Mouse (Mus musculus): Measurements from ENCODE around the gene Mogat2. TPM values are rescaled to one million over a fixed set of nuclear protein-coding genes. Genes with fewer than 3 reads are reported as not detected.

The Mogat2 gene
- polyA plus RNA-seq, 1 experiment from 2014 or later: 33.9 TPM

DNA sequence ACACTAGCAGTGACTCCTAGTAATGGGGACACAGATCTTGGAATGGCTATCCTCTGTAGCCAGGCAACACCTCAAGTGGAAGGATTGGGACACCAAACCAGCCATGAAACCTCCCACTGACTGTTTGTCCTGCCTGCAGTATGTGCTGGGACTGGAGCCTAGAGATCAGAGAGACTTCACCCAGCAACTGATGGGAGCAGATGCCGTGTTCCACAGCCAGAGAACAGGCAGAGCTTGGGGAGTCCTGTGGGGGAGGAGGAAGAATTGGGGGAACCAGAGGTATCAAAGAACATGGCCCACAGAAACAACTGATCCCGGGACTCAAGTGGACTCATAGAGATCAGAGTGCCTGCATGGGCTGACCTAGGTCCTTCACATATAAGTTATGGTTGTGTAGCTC is 24.7 kb downstream of the Mogat2 start:
- H3K4me2 ChIP-seq: no peak overlapping the region
- H3K9ac ChIP-seq: no peak overlapping the region
- H3K4me1 ChIP-seq: peaks cover 26% of the 10 kb centered on the region
- H3K4me3 ChIP-seq: no peak overlapping the region
- 65% methylated on average over 2 of the region's 2 CpGs for WGBS (ENCODE audit: insufficient replicate concordance)
- no peaks in the 10 kb centered on the region; the same call in 1 of the 2 replicates for H3K27me3 ChIP-seq (replicated peaks)
- no peak for ATAC-seq
- H3K27ac ChIP-seq: no peak overlapping the region
- no peaks in the 10 kb centered on the region for H3K9me3 ChIP-seq (replicated peaks)
- no peaks in the 10 kb centered on the region for H3K36me3 ChIP-seq

DNA sequence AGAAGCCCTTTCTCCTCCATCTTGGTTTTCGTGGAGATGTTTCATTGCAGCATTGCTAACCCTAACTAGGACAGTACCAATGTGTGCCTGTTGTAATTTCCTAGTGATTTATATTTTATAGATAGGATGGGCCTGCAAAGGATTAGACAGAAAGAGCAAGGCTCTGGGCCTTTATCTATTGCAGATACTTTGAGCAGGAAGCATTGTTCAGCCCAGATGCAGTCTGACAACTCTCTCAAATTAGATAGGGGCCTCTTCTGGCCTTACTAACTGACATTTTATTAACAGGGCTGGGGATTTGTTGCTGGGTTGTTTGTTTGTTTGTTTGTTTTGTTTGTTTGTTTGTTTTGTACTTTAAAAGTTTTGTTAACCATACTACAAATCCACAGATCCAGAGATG is 25.4 kb downstream of the Mogat2 start:
- Histone ChIP-seq H3K4me1 (peaks cover 26% of the 10 kb centered on the region), H3K4me2 (no peak overlapping the region), H3K36me3 (no peaks in the 10 kb centered on the region), H3K27me3 (replicated peaks) (no peaks in the 10 kb centered on the region; the same call in 1 of the 2 replicates), H3K27ac (no peak overlapping the region), H3K4me3 (no peak overlapping the region), H3K9ac (no peak overlapping the region), H3K9me3 (replicated peaks) (no peaks in the 10 kb centered on the region)
- 52% methylated on average over 1 of the region's 1 CpGs for WGBS (ENCODE audit: insufficient replicate concordance)
- no peak for ATAC-seq

DNA sequence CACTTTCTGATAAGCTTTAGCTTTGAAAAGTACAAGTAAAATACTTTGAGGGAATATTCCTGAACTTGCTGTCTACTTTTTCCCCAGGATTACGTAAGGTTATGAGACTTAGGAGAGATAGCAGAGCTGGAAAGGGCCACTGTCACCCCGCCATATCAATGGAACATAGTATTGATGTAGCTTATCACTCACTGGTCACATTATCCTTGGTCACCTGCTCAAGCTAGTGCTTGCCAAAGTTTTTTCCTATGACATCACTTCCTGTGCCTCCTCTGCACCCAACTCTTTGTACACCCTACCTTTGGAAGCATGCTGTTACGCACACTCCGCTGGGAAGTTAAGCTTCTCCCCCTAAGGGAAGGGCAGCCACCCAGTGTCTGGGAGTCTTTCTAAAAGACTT is 29.7 kb downstream of the Mogat2 start:
- Histone ChIP-seq H3K9ac (no peak overlapping the region), H3K9me3 (replicated peaks) (no peaks in the 10 kb centered on the region), H3K4me3 (no peak overlapping the region), H3K27me3 (replicated peaks) (no peaks in the 10 kb centered on the region), H3K4me2 (no peak overlapping the region), H3K4me1 (peaks cover 9% of the 10 kb centered on the region; the same call in 1 of the 2 replicates), H3K27ac (no peak overlapping the region), H3K36me3 (no peaks in the 10 kb centered on the region)
- 72% methylated on average over 4 of the region's 4 CpGs for WGBS (ENCODE audit: insufficient replicate concordance)
- no peak for ATAC-seq

DNA sequence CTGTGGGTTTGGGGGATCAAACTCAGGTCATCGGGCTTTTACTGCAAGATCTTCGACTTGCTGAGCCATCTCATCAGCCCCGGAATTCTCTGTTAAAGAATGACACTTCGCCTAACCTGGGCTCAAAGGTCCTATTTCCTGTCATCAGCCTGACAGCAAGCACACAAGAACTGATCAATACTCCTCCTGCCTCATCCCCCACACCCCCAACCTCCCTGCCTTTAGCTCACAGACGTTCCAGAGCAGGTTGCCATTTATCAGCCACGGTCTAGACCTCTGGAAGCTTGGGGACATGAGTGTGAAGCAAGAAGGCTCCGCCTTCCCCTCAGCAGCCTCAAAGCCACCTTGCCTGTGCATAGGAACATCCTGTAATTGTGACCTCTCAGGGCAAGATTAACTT is 32.1 kb downstream of the Mogat2 start:
- H3K27me3 ChIP-seq (replicated peaks): no peaks in the 10 kb centered on the region
- ATAC-seq: 0 out of 2 replicates have a peak, but pooled peaks have one; percentile 24
- no peaks in the 10 kb centered on the region for H3K9me3 ChIP-seq (replicated peaks)
- no peaks in the 10 kb centered on the region for H3K4me1 ChIP-seq
- no peak overlapping the region for H3K9ac ChIP-seq
- no peaks in the 10 kb centered on the region for H3K36me3 ChIP-seq
- no peak overlapping the region for H3K4me2 ChIP-seq
- 59% methylated on average over 7 of the region's 7 CpGs for WGBS (ENCODE audit: insufficient replicate concordance)
- no peak overlapping the region for H3K4me3 ChIP-seq
- no peak overlapping the region for H3K27ac ChIP-seq

DNA sequence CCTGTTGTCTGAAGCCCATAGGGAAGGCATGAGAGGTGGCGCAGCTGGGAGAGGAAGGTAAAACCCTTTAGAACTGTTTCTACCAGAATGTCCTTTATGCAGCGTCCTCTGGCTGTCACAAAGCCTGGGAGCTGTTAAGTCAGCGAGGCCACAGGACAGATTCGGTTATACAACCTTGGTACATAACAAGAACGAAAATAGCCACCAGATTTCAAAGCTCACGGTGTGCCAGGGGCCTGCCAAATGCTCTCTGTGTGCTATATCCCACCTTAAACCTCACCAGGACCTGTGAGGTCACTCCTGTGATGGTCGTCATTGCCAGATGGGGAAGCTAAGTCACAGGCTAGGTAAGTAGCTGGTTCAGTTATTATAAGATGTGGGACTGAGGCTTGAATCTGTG is 36.3 kb downstream of the Mogat2 start:
- Histone ChIP-seq H3K27ac (no peak overlapping the region), H3K4me3 (no peak overlapping the region), H3K27me3 (replicated peaks) (no peaks in the 10 kb centered on the region), H3K9ac (no peak overlapping the region), H3K9me3 (replicated peaks) (no peaks in the 10 kb centered on the region), H3K36me3 (no peaks in the 10 kb centered on the region), H3K4me1 (0 out of 2 replicates have a peak, but pooled peaks cover 4% of the 10 kb centered on the region), H3K4me2 (no peak overlapping the region)
- no peak for ATAC-seq
- WGBS (ENCODE audit: insufficient replicate concordance): 58% methylated on average over 7 of the region's 7 CpGs

DNA sequence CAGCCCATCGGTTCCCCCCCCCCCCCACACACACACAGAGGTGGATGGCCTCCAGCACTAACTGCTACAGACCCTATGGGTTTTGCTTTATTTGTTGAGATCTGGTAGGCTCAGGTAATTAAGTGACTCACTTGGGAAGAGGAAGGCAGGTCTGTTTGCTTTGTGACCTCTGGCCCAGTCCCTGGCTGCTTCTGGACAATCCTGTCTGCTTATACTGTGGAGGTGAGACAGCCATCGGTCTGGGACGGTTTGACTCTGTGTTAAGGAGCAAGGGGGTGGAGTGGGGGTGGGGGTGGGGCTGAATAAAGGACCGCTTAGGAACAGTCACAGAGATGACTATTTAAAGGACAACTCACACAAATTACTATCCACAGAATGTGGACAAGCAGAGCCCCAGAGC is 38.1 kb downstream of the Mogat2 start:
- Histone ChIP-seq H3K4me2 (no peak overlapping the region), H3K9me3 (replicated peaks) (no peaks in the 10 kb centered on the region), H3K36me3 (no peaks in the 10 kb centered on the region), H3K9ac (no peak overlapping the region), H3K4me1 (0 out of 2 replicates have a peak, but pooled peaks cover 4% of the 10 kb centered on the region), H3K27me3 (replicated peaks) (no peaks in the 10 kb centered on the region), H3K4me3 (no peak overlapping the region), H3K27ac (no peak overlapping the region)
- ATAC-seq: no peak
- 39% methylated on average over 4 of the region's 4 CpGs for WGBS (ENCODE audit: insufficient replicate concordance)

DNA sequence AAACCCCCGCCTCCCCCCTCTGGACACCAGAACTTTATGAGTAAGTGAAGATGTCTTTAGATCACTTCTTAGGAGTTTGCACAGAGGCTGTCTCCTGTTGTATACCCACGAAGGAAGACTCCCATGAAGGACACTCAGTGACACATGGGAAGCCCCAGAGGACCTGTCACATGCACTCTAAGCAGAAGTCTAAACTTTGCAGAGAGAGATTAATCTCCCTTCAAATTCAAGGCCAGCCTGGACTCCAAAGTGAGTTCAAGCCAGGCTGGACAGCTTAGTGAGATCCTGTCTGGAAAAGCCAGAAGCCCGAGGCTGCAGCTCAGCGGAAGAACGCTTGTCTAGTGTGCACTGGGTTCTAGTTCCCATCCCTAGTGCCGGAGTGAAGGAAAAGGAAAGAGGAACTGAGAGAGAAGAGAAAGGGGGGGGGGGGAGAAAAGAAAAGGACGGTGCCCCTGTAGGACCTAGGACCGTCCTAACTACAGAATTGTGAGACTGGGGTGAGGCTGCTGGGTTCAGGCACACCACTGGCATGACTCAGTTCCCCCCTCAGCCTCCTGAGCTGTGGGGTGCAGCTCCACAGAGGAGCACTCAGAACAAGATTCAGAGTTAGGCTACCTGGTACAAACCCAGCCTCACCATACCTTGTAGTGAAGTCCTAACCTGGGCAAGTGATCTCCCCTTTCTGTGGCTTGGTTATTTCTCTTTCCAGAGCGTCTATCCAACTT is 38.8 kb downstream of the Mogat2 start:
- Histone ChIP-seq H3K36me3 (no peaks in the 10 kb centered on the region), H3K27ac (no peak overlapping the region), H3K9me3 (replicated peaks) (no peaks in the 10 kb centered on the region), H3K9ac (no peak overlapping the region), H3K4me3 (no peak overlapping the region), H3K4me2 (no peak overlapping the region), H3K4me1 (0 out of 2 replicates have a peak, but pooled peaks cover 4% of the 10 kb centered on the region), H3K27me3 (replicated peaks) (no peaks in the 10 kb centered on the region)
- no peak for ATAC-seq
- WGBS (ENCODE audit: insufficient replicate concordance): 62% methylated on average over 9 of the region's 9 CpGs

DNA sequence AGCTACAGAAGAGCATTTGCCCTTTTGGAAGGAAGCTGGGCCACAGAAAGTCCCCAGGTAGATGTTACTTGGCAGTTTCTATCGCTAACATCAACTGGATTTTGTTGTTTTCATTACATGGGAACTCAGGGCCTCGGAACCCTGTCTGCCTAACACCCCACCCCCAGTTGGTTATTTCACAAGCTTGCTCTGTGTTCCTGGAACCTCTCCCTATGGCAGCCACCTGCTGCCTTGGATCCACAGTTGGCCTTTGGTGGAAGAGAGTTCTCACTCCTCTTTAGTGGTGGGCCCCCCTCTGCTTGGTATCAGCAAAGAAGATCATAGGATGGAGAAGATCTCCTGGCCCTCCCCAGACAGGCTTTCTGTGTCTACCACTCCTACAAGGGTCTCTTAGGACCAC is 39.6 kb downstream of the Mogat2 start:
- H3K4me2 ChIP-seq: no peak overlapping the region
- H3K4me3 ChIP-seq: no peak overlapping the region
- 0 out of 2 replicates have a peak, but pooled peaks cover 4% of the 10 kb centered on the region for H3K4me1 ChIP-seq
- 71% methylated on average over 2 of the region's 2 CpGs for WGBS (ENCODE audit: insufficient replicate concordance)
- H3K9ac ChIP-seq: no peak overlapping the region
- H3K9me3 ChIP-seq (replicated peaks): no peaks in the 10 kb centered on the region
- no peaks in the 10 kb centered on the region for H3K27me3 ChIP-seq (replicated peaks)
- ATAC-seq: no peak
- no peak overlapping the region for H3K27ac ChIP-seq
- H3K36me3 ChIP-seq: no peaks in the 10 kb centered on the region

DNA sequence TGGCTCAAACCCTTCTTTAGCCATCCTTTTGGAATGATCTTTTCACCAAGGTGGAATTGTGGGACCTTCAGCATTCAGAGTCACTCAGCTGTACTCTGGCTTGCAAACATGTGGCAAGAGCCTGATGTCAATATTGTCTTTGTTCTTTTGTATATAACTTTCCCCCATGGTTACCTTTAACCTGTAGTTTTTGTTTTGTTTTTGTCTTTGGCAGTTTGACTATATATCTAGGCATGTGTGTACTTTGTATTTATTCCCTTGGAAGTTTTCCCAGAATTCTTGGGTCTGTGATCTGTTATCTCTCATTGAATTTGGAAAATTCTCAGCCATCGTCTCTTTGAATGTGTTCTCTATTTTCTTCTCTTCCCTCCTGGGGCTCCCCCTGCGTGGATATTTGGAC is 43.9 kb downstream of the Mogat2 start:
- no peak overlapping the region for H3K9ac ChIP-seq
- no peaks in the 10 kb centered on the region for H3K9me3 ChIP-seq (replicated peaks)
- 48% methylated on average over 2 of the region's 2 CpGs for WGBS (ENCODE audit: insufficient replicate concordance)
- H3K27ac ChIP-seq: no peak overlapping the region
- H3K4me1 ChIP-seq: 0 out of 2 replicates have a peak, but pooled peaks cover 3% of the 10 kb centered on the region
- no peak for ATAC-seq
- H3K27me3 ChIP-seq (replicated peaks): no peaks in the 10 kb centered on the region
- no peak overlapping the region for H3K4me3 ChIP-seq
- H3K36me3 ChIP-seq: no peaks in the 10 kb centered on the region
- no peak overlapping the region for H3K4me2 ChIP-seq

DNA sequence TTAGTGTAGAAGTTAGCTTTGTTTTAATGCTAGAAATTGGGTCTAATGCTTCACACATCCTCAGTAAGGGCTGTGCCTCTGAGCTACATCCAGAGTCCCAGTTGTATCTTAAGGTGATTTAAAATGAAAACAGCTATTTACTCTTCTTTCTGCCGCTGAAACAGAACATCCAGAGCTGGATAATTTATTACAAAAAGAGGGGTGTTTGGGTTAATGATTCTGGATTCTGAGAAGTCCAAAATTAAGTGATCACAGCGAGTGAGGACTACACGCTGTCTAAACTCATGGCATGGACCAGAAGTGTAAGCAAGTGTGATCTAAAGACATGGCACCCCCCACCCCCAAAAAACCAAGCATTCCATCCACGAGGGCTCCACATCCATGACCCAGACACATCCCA is 44.5 kb downstream of the Mogat2 start:
- no peak overlapping the region for H3K9ac ChIP-seq
- H3K36me3 ChIP-seq: no peaks in the 10 kb centered on the region
- no peaks in the 10 kb centered on the region for H3K27me3 ChIP-seq (replicated peaks)
- no peak overlapping the region for H3K4me2 ChIP-seq
- 62% methylated on average over 4 of the region's 4 CpGs for WGBS (ENCODE audit: insufficient replicate concordance)
- no peak for ATAC-seq
- no peaks in the 10 kb centered on the region for H3K9me3 ChIP-seq (replicated peaks)
- no peak overlapping the region for H3K4me3 ChIP-seq
- H3K27ac ChIP-seq: no peak overlapping the region
- H3K4me1 ChIP-seq: peaks cover 5% of the 10 kb centered on the region; the same call in 1 of the 2 replicates

DNA sequence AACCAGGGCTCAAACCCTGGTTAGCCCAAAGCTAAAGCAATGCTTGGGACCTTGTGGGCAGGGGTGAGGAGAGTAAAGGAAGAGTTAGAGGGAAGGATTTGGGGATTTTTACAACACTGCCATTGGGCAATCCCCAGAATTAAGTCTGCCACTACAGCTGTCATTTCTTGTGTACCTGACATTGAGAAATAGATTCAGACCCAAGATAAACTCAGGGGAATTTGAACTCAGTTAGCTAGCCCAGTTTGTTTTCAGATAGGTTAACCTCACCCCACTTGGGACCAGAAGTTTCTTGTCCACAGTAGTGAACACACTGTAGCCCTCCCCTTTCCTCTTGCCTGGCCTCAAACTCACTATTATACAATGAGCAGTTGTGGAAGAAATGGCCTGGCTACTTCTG is 47.0 kb downstream of the Mogat2 start:
- 0 out of 2 replicates have a peak, but pooled peaks have one; percentile 13 for ATAC-seq
- H3K36me3 ChIP-seq: no peaks in the 10 kb centered on the region
- H3K9ac ChIP-seq: no peak overlapping the region
- H3K9me3 ChIP-seq (replicated peaks): no peaks in the 10 kb centered on the region
- H3K4me2 ChIP-seq: no peak overlapping the region
- peaks cover 5% of the 10 kb centered on the region; the same call in 1 of the 2 replicates for H3K27me3 ChIP-seq (replicated peaks)
- no peak overlapping the region for H3K4me3 ChIP-seq
- H3K4me1 ChIP-seq: peaks cover 10% of the 10 kb centered on the region; the same call in 1 of the 2 replicates
- H3K27ac ChIP-seq: no peak overlapping the region

DNA sequence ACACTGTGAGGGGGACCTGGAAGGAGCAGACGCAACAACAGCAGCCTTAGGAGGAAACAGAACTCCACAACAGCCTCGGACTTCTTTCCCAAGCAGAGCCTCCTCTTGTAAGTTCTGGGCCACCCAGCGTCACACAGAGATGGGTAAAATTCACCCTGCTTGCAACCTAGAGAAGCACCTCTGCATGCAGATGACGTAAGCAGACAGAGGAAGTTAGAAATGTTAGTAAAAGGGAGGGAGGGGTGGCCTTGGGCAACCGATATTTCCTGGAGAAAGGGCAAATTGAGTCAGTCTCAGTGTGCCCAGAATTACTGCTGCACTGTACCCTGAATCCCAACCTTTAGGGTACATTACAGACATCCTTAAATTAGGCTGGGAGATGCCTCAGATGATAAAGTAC is 48.5 kb downstream of the Mogat2 start:
- Histone ChIP-seq H3K4me3 (no peak overlapping the region), H3K4me1 (peaks cover 10% of the 10 kb centered on the region; the same call in 1 of the 2 replicates), H3K27ac (no peak overlapping the region), H3K4me2 (no peak overlapping the region), H3K27me3 (replicated peaks) (peaks cover 16% of the 10 kb centered on the region), H3K36me3 (no peaks in the 10 kb centered on the region), H3K9ac (no peak overlapping the region), H3K9me3 (replicated peaks) (no peaks in the 10 kb centered on the region)
- 47% methylated on average over 5 of the region's 5 CpGs for WGBS (ENCODE audit: insufficient replicate concordance)
- no peak for ATAC-seq

DNA sequence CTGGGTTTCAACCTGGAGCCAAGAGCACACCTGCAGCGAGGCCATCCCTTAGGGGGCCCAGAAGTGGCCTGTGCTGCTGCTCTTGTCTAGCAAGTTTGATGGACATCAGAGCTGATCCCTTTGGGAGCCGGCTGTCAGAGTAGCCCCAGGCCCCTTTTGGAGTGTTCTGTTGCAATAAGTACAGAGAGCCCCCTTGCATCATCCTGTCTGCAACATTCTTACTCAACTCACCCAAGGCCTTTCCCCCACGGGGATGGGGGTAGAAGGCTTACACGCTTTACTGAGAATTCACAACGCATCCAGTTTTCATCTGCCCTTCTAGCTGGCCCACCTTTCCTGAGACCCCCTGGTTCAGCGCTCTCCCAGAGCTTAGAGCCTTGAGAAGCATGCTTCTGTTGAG is 49.8 kb downstream of the Mogat2 start:
- no peak for ATAC-seq
- Histone ChIP-seq H3K27ac (no peak overlapping the region), H3K4me3 (no peak overlapping the region), H3K9me3 (replicated peaks) (no peaks in the 10 kb centered on the region), H3K36me3 (no peaks in the 10 kb centered on the region), H3K9ac (no peak overlapping the region), H3K4me2 (no peak overlapping the region), H3K27me3 (replicated peaks) (peaks cover 27% of the 10 kb centered on the region), H3K4me1 (peaks cover 14% of the 10 kb centered on the region; the same call in 1 of the 2 replicates)
- WGBS (ENCODE audit: insufficient replicate concordance): 62% methylated on average over 6 of the region's 6 CpGs

All from liver, embryonic 12.5 days (tissue).